Mouse (Mus musculus) myocyte (in vitro differentiated cells): ENCODE data around the gene Mcm9.

Experiments used
- E2F4 ChIP-seq: IDR thresholded peaks from one replicate; pipeline ENCODE4 v1.6.1; 2011; ENCODE audit warnings: mild to moderate bottlenecking, control low read depth, moderate library complexity; ENCODE audit not compliant: insufficient read depth
- MAX ChIP-seq: IDR thresholded peaks from one replicate; pipeline ENCODE4 v1.6.1; 2011; ENCODE audit warnings: low read depth, mild to moderate bottlenecking, control low read depth
- MYOD1 ChIP-seq, 3 experiments: IDR thresholded peaks; one replicate each; pipeline ENCODE4 v1.6.1; 2011; ENCODE audit warnings: control low read depth in 2 of 3, low read depth in 2 of 3, mild to moderate bottlenecking in 2 of 3, moderate library complexity in 1 of 3; ENCODE audit not compliant: insufficient read length in 2 of 3, control insufficient read depth in 1 of 3
- MYOG ChIP-seq, 3 experiments: IDR thresholded peaks; one replicate each; pipeline ENCODE4 v1.6.1; 2011; ENCODE audit warnings: control low read depth in 2 of 3, low read depth in 2 of 3, mild to moderate bottlenecking in 2 of 3; ENCODE audit not compliant: insufficient read length in 2 of 3, control insufficient read depth in 1 of 3, insufficient read depth in 1 of 3
- POLR2A ChIP-seq: IDR thresholded peaks from one replicate; pipeline ENCODE4 v1.6.1; 2011; ENCODE audit warnings: low read depth, mild to moderate bottlenecking, control low read depth, moderate library complexity; ENCODE audit not compliant: insufficient read length
- POLR2AphosphoS2 ChIP-seq: IDR thresholded peaks from one replicate; pipeline ENCODE4 v1.6.1; 2011; ENCODE audit warnings: low read depth, control low read depth; ENCODE audit not compliant: insufficient read length
- REST ChIP-seq: IDR thresholded peaks from one replicate; pipeline ENCODE4 v1.6.1; 2011; ENCODE audit warnings: mild to moderate bottlenecking, control low read depth, moderate library complexity; ENCODE audit not compliant: insufficient read depth, insufficient read length
- SRF ChIP-seq: IDR thresholded peaks from one replicate; pipeline ENCODE4 v1.6.1; 2011; ENCODE audit warnings: low read depth; ENCODE audit not compliant: control insufficient read depth, insufficient read length
- TCF12 ChIP-seq: IDR thresholded peaks from one replicate; pipeline ENCODE4 v1.6.1; 2011; ENCODE audit warnings: mild to moderate bottlenecking, control low read depth; ENCODE audit not compliant: poor library complexity, insufficient read depth, severe bottlenecking
- USF1 ChIP-seq: IDR thresholded peaks from one replicate; pipeline ENCODE4 v1.6.1; 2011; ENCODE audit warnings: low read depth, mild to moderate bottlenecking, control low read depth, moderate library complexity

GRCm38 (mm10) chr10:53518599-53518913, 111.7 kb downstream of the Mcm9 start:
- no peak for TF ChIP-seq USF1
- no peak for TF ChIP-seq POLR2A
- no peak for TF ChIP-seq TCF12
- TF ChIP-seq MYOG (IDR thresholded peaks at IDR 0.05; ENCODE audit: control insufficient read depth in 1 of 3, insufficient read depth in 1 of 3, insufficient read length in 2 of 3, low read depth in 2 of 3), result no peak
- TF ChIP-seq MAX, result no peak
- no peak for TF ChIP-seq E2F4
- no peak for TF ChIP-seq POLR2AphosphoS2
- TF ChIP-seq REST, result no peak
- TF ChIP-seq MYOD1 (IDR thresholded peaks at IDR 0.05; ENCODE audit: control insufficient read depth in 1 of 3, insufficient read length in 2 of 3, low read depth in 2 of 3), result no peak
- TF ChIP-seq SRF, result no peak
